Mouse (Mus musculus) ES-Bruce4 (cell line): Measurements from ENCODE around the gene Uroc1.

Experiments used
- CTCF ChIP-seq: IDR thresholded peaks from one replicate; pipeline ENCODE4 v1.8.1; 2011; ENCODE audit warnings: low read depth, low read length
- POLR2A ChIP-seq: IDR thresholded peaks from one replicate; pipeline ENCODE4 v1.8.1; 2011; ENCODE audit warnings: low read length; ENCODE audit not compliant: insufficient read depth

GRCm38 (mm10) chr6:90360024-90360781 lies 27.1 kb downstream of the Uroc1 start:
- TF ChIP-seq CTCF: no peak
- TF ChIP-seq POLR2A: no peak
